Mouse (Mus musculus) embryonic stem cell, embryonic (primary cell): ENCODE measurements around the gene Irf9.

Experiments used
- CTCF ChIA-PET, 4 experiments: fragments of 300-600 bp in 2 of 4; fragments of 350-600 bp in 2 of 4; sonication (Branson Sonifier 250); formaldehyde crosslinking; loops; one replicate each; lab custom pipeline; 2022; ENCODE audit warnings: inconsistent platforms in 2 of 4; lab: Charles Lee
- POLR2A ChIA-PET, 4 experiments: fragments of 300-600 bp in 2 of 4; fragments of 350-600 bp in 2 of 4; sonication (Branson Sonifier 250); formaldehyde crosslinking; loops; one replicate each; lab custom pipeline; 2022; ENCODE audit warnings: antibody characterized with exemption in 4 of 4, inconsistent platforms in 1 of 4; lab: Charles Lee

Gene Irf9

DNA sequence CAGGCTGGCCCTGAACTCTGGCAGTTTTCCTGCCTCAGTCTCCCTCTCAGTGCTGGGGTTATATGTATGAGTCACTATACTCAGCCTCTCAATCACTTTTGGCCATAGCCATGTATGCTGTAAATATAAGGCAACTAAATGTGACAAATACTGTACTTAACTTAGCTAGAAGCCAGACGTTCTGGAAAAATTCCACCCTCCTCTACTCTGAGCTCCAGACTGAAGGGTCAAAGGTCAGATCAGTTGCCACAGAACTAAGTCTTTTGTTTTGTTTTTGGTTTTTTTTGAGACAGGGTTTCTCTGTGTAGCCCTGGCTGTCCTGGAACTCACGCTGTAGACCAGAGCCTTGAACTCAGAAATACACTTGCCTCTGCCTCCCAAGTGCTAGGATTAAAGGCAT lies 12.5 kb downstream of the Irf9 start:
- POLR2A ChIA-PET = interaction anchor here in 1 of 4 experiments (1.1 to 1.4 kb wide), 2 partner anchors 25 to 106 kb away, joined by 3 to 4 read pairs; partner anchors contain the start of genes Psme2 and Rnf31
- CTCF ChIA-PET = interaction anchor here in 2 of 4 experiments (0.6 to 0.7 kb wide), 4 partner anchors 15 to 587 kb away, joined by 3 read pairs; no protein-coding TSS in a partner anchor

DNA sequence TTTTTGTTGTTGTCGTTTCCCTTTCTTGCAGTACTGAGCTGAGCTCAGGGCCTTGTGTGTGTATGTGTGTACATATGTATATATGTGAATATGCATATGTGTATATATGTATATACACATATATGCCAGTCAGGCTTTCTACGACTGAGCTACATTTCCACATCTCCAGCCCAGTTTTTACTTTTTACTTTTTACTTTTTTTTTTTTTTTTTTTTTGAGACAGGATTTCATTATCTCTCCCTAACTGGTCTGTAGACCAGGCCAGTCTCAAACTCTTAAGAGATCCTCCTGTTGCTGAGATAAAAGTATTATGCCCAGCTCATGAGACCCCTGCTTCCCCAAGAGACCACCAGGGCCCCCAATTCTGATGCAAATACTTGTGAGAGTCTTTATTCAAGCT lies 13.5 kb downstream of the Irf9 start:
- ChIA-PET CTCF (interaction anchor here in 3 of 4 experiments (0.5 to 2.5 kb wide), 8 partner anchors 12 to 127 kb away, joined by 3 to 9 read pairs (median 4); partner anchors contain the start of gene Mdp1 (in 1 of the 3)), POLR2A (interaction anchor here in 3 of 4 experiments (0.6 to 2.9 kb wide), 38 partner anchors 9 to 1386 kb away, joined by 3 to 24 read pairs (median 5); partner anchors contain the start of genes Psme2 (in 3 of the 3), A730061H03Rik (in 2 of the 3), Rabggta (in 2 of the 3) and Rnf31 (in 2 of the 3))

DNA sequence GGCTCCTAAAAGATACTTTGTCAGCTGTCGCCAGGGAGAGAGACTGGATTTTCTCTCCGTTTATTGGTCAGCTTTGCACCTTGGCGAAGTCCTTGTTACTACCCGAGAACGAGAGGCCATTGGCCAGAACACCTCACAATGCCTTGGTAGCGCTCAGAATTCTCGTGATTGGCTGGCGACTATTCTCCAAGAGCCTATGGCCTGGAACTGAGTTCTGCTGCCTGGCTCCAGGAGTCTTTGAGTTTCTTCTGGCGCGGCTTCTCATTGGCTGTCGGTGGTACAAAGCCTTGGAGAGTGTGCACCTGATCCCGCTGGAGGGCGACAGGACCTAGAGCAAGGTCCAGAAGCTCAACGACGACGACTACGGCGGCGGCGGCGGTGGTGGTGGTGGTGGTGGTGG lies 14.5 kb downstream of the Irf9 start, which contains the start of gene Rec8:
Gene Rec8 (plus strand): TSS at position 216 of the 400 bp plus-strand sequence.
- ChIA-PET CTCF (interaction anchor here (0.5 to 2.5 kb wide), 20 partner anchors 9 to 248 kb away, joined by 3 to 9 read pairs (median 4); partner anchors contain the start of genes Psme2 (in 2 of the 4), Rnf31 (in 2 of the 4), A730061H03Rik (in 1 of the 4) and Mdp1 (in 1 of the 4)), POLR2A (interaction anchor here (0.6 to 2.9 kb wide), 50 partner anchors 8 to 1923 kb away, joined by 3 to 24 read pairs (median 5); partner anchors contain the start of genes A730061H03Rik (in 3 of the 4), Mdp1 (in 3 of the 4), Psme2 (in 3 of the 4) and Dcaf11 (in 2 of the 4))

DNA sequence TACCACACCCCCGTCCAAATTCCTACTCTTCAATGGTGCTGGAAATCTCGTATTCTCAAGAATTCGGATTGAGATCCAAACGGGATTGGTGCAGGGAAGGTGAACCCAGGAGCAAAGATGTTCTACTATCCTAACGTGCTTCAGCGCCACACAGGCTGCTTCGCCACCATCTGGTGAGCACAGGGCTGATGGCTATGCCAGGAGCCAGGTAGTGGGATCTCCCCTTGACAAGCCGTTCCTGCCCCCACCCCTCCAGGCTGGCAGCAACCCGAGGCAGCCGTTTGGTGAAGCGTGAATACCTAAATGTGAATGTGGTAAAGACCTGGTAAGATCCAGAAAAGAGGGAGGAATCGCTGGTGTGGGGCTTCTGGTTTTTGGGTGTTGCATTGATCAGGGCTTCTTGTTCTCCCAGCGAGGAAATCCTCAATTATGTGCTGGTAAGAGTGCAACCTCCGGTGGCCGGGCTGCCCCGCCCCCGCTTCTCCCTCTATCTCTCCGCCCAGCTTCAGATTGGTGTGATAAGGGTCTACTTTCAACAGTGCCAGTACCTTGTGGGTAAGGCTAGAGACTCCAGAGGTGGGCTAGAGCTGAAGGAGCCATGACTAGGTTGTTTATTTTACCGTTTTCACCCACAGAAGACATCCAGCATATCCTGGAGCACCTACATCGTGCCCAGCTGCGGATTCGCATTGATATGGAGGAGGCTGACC lies 15.3 kb downstream of the Irf9 start:
- POLR2A ChIA-PET = interaction anchor here (0.5 to 2.9 kb wide), 35 partner anchors 9 to 291 kb away, joined by 3 to 24 read pairs (median 5); partner anchors contain the start of genes A730061H03Rik (in 3 of the 4), Dcaf11 (in 2 of the 4), Mdp1 (in 2 of the 4) and Pck2 (in 2 of the 4)
- CTCF ChIA-PET = interaction anchor here in 3 of 4 experiments (0.5 to 2.5 kb wide), 10 partner anchors 8 to 141 kb away, joined by 3 to 9 read pairs (median 4); partner anchors contain the start of genes Psme2 (in 2 of the 3), Rnf31 (in 2 of the 3) and A730061H03Rik (in 1 of the 3)

DNA sequence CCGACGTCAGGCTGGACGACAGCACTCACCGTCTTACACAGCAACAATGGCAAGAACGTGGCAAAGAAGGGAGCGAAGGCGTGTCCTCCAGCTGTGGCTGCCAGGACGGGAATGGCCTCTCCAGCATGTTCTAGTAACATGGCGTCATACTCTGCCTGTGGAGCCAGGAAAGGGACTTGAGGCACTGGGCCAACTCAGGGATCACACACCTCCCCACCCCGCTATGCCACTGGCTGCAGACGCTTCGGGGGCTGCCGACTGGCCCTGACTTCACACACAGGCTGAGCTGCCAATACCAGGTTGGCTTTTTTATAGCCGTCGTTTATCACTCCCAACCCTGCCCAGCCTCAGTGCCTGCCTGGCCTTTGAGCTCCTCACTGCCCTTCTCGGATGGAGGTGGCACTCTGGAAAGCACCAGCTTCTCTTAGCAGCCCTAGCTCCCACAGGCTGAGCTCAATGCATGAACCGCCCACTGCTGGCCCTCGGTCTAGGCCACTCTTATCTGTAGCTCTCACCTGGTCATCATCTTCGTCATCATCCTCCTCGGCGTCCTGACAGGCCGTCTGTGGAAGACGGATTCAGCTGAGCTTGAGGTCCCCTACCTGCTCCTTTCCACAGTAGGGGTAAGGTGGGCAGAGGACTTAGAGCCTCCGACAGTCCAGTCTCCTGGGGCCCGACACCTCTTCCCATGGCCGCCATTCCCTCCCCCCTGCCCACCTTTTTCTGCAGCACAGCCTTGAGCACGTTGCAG lies 24.9 kb downstream of the Irf9 start:
- CTCF ChIA-PET = interaction anchor here (0.6 to 2.0 kb wide), 16 partner anchors 11 to 507 kb away, joined by 3 to 9 read pairs (median 4); partner anchors contain the start of genes Mdp1 (in 2 of the 4) and Rec8 (in 2 of the 4)
- POLR2A ChIA-PET = interaction anchor here in 3 of 4 experiments (0.7 to 2.2 kb wide), 16 partner anchors 9 to 245 kb away, joined by 3 to 7 read pairs (median 4); partner anchors contain the start of genes Gmpr2 (in 2 of the 3), Nedd8 (in 2 of the 3), Rnf31 (in 2 of the 3) and A730061H03Rik (in 1 of the 3)

DNA sequence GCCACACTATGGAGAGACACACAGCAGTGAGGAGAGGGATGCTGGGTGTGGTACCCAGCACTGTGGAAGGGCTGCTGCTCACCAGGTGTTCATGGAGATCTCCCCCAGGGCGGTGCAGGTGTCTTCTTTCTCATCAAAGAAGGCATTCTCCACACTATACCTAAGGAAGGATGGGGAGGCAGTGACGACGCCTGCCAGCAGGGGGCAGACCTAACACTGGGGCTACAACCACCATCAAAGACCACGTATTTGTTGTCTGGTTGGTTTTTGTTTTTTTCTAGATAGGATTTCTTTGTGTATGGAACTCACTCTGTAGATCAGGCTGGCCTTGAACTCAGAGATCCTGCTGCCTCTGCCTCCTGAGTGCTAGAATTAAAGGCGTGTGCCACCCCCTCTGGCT lies 25.9 kb downstream of the Irf9 start:
- CTCF ChIA-PET = interaction anchor here in 3 of 4 experiments (1.3 to 1.7 kb wide), 5 partner anchors 12 to 114 kb away, joined by 3 to 9 read pairs (median 6); partner anchors contain the start of genes Mdp1 (in 2 of the 3) and Rec8 (in 2 of the 3)
- POLR2A ChIA-PET = interaction anchor here in 3 of 4 experiments (0.7 to 2.2 kb wide), 14 partner anchors 10 to 69 kb away, joined by 3 to 7 read pairs (median 4); partner anchors contain the start of genes Gmpr2 (in 2 of the 3), Nedd8 (in 2 of the 3), Rnf31 (in 2 of the 3) and A730061H03Rik (in 1 of the 3)

DNA sequence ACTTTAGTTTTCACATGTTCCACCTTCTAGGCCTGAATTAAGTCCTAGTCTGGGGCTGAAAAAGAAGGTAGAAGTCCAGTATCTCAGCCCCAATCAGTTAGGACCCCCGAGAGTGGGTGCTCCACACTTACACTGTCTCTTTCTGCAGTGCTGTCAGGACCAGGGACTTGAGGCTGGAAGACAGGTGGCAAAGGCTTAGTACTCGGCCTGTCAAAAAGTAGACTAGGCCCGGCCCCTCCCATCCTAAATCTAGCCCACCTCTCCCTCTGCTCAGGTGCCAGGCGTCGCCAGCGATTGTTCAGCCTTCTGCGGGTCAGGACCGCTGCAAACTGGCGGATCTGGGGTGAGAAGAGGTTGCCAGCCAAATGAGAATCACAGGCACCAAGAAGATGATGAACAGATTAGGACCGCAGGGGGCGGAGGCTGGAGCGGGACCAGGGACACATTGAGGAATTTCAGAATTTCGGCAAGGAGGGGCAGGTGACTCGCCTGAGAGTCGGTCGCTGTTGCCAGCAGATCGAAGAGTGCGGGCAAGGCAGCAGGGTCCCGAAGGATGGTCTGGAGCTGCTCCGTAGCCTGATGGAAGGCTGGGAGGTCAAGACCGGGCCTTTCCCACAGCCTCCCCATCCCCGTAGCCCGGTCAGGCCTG lies 31.6 kb downstream of the Irf9 start:
- CTCF ChIA-PET = interaction anchor here in 3 of 4 experiments (0.6 to 2.2 kb wide), 6 partner anchors 25 to 284 kb away, joined by 3 to 5 read pairs (median 3); partner anchors contain the start of gene Mdp1 (in 1 of the 3)
- POLR2A ChIA-PET = interaction anchor here (0.7 to 2.9 kb wide), 25 partner anchors 8 to 293 kb away, joined by 3 to 15 read pairs (median 4); partner anchors contain the start of genes A730061H03Rik (in 2 of the 4), Psme2 (in 2 of the 4), Tm9sf1 (in 2 of the 4) and Dcaf11 (in 1 of the 4)

DNA sequence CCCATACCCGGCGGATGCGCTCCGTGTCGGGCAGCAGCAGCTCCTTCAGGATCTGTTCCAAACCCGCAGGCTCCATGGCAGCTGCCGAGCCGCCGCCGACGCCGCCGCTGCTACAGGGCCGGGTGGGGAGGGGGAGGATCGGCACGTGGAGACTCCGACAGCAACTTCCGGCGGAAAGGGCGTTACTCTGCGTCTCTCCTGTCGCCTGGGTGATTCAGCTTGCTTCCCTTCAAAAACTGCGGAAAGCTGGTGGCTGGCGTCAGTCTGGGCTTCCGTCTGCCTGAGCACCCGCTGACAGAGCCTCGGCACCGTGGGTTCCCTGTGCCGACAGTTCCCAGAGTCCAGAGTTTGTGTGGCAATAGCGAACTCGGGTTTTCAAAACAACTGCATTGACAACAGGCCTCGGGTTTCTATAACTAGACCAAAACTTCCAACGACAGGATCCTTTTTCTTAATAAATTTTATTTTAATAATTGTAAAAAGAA lies 32.2 kb downstream of the Irf9 start, which contains the start of gene Ipo4:
Gene Ipo4 (minus strand): TSS at position 435 of the 485 bp plus-strand sequence.
- CTCF ChIA-PET = interaction anchor here (0.5 to 2.2 kb wide), 6 partner anchors 25 to 283 kb away, joined by 3 to 5 read pairs (median 4); partner anchors contain the start of gene Mdp1 (in 1 of the 4)
- POLR2A ChIA-PET = interaction anchor here (0.7 to 2.9 kb wide), 26 partner anchors 8 to 292 kb away, joined by 3 to 15 read pairs (median 4); partner anchors contain the start of genes A730061H03Rik (in 2 of the 4), Psme2 (in 2 of the 4), Tm9sf1 (in 2 of the 4) and Dcaf11 (in 1 of the 4)

DNA sequence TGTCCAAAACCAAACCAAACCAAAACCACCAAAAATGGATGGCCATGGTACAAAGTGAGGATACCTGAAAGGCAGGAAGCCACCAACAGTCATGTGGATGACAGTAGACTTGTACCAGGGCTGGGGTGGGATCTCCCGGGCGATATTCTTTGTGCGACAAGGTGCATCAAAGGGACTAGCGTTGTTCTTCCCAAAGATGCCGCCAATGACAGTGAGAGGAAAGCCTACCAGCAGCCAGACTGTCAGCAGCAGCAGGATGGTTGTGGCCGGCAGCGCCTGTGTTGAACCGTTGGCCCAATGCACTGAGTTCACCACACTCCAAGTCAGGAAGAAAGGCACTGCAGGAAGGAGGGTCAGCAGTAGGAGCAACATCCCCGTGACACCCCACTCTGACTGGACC lies 34.4 kb downstream of the Irf9 start, which contains the start of gene Gm49378:
Gene Gm49378 (minus strand): TSS at position 101 of the 400 bp plus-strand sequence.
- POLR2A ChIA-PET = interaction anchor here in 2 of 4 experiments (1.2 to 1.4 kb wide), 3 partner anchors 13 to 34 kb away, joined by 3 to 8 read pairs (median 3); partner anchors contain the start of genes Gmpr2 (in 1 of the 2), Nedd8 (in 1 of the 2) and Tssk4 (in 1 of the 2)
- CTCF ChIA-PET = interaction anchor here in 1 of 4 experiments (0.6 kb wide), 1 partner anchor 86 kb away, joined by 3 read pairs; no protein-coding TSS in a partner anchor

DNA sequence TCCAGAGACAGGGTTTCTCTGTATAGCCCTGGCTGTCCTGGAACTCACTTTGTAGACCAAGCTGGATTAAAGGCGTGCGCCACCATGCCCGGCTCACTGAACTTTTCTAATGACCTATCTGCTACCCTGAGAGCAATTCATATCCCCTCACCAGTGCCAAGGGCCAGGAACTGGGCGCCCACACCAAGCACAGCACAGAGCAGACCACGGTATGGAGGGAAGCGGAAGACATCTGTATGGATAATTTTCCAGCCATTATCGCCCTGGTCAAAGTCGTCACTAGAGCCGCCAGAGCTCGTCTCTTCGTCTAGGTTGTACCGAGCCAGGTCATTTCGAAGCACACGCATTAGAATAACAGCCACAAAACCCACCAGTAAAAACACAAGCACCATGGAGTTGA lies 37.4 kb downstream of the Irf9 start:
- POLR2A ChIA-PET = interaction anchor here in 3 of 4 experiments (0.5 to 1.0 kb wide), 9 partner anchors 12 to 1066 kb away, joined by 3 to 4 read pairs (median 3); no protein-coding TSS in a partner anchor

DNA sequence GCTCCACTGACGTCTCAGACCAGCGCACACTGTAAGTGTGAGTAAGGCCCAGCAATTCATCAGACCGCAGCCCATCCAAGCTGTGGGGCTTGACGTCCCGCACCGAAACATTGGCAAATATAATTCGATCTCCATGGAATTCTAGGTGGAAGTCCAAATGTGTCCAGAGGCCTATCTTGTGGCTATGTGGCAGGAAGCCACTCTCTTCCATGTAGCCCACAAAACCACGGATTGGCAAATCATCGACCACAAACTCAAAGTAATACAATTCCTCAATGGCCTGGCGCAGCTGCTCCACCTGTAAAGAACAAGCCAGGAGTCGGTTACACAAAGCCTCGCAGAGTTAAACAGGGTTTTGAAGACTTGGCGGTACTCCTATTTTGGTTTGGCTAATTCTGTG lies 37.9 kb downstream of the Irf9 start:
- CTCF ChIA-PET = interaction anchor here in 2 of 4 experiments (0.6 to 0.7 kb wide), 2 partner anchors 13 to 212 kb away, joined by 3 read pairs; no protein-coding TSS in a partner anchor
- POLR2A ChIA-PET = interaction anchor here in 2 of 4 experiments (0.7 to 1.0 kb wide), 2 partner anchors 16 to 18 kb away, joined by 4 read pairs; no protein-coding TSS in a partner anchor

More for the DNA sequence above, 37.4 kb downstream of the Irf9 start:
- CTCF ChIA-PET = interaction anchor here in 3 of 4 experiments (0.6 to 0.9 kb wide), 4 partner anchors 13 to 494 kb away, joined by 3 to 4 read pairs (median 4); no protein-coding TSS in a partner anchor

DNA sequence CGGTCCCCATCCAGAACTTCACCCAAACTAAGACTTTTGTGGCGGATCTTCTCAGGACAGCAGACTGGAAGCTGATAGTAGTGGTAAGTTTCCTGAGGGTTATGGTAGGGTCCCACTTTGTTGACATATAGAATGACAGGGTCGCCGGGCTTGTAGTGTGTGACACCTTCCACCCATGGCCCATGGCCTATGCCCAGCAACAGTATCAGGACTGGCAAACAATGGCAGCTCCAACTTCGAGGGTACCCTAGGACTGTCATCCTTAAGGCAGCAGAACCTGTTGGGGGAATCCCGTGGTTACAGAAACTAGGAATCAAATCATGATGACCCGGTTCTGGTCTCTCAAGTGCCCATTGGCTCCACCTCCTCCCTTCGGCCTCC lies 39.3 kb downstream of the Irf9 start:
- ChIA-PET CTCF (interaction anchor here in 1 of 4 experiments (0.6 kb wide), 1 partner anchor 320 kb away, joined by 3 read pairs; no protein-coding TSS in a partner anchor), POLR2A (interaction anchor here in 3 of 4 experiments (0.7 to 3.2 kb wide), 32 partner anchors 9 to 119 kb away, joined by 3 to 15 read pairs (median 4); partner anchors contain the start of genes A730061H03Rik (in 2 of the 3), Dcaf11 (in 2 of the 3), Gmpr2 (in 2 of the 3) and Nedd8 (in 2 of the 3))

DNA sequence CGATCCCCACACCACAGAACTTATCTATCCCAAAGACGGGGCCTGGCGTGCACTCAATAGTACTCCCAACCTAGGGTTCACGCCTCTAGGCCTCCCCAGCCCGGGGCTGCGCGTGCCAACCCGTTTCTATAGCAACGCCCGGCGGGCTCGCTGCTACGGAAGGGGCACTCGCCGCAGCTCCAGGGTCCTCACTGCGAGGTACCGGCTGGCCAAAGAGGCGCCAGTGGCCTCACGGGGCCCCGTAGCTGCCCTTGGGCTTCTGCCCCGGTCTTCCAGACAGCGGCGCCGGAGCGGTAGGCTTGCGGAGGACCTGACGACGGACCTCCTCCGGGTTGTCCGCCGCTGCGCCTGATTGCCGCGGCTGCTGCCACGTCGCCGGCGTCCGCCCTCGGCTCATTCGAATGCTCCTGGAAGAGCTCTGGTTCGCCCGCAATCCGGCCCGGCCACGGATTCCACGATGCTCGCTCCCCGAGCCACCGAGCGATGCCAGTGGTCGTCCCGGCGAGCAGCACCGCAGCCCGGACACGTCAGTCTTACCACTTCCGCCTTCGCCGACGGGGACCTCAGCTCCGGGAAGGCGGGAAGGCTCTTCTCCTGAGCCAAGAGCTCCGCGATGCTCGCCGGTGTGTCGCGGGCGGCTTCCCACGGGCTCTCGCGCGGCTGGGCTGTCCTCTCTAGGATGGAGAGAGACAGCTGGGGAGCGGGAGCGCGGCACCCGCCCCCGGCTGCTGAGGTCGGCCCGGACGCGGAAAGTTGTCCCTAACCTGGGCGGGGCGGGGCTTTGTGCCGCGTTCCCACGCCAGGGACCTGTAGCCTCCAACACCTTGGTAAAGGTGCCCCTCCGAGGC lies 39.9 kb downstream of the Irf9 start, which contains the start of gene Tm9sf1:
Gene Tm9sf1 (minus strand): TSS at position 747 of the 848 bp plus-strand sequence.
- CTCF ChIA-PET = interaction anchor here (0.5 to 1.2 kb wide), 5 partner anchors 100 to 1195 kb away, joined by 3 to 6 read pairs (median 4); no protein-coding TSS in a partner anchor

More for the DNA sequence above, 39.9 kb downstream of the Irf9 start, which contains the start of gene Tm9sf1:
- POLR2A ChIA-PET = interaction anchor here (0.7 to 3.2 kb wide), 57 partner anchors 8 to 177 kb away, joined by 3 to 15 read pairs (median 4); partner anchors contain the start of genes A730061H03Rik (in 3 of the 4), Dcaf11 (in 3 of the 4), Nedd8 (in 3 of the 4) and Psme2 (in 3 of the 4)
